Mouse (Mus musculus) brown adipose tissue, adult 24 weeks (tissue): ENCODE measurements around the gene Ldb1. TPM values are rescaled to one million over a fixed set of nuclear protein-coding genes. Genes with fewer than 3 reads are reported as not detected.

Source experiments
- H3K27ac ChIP-seq: fragments of 200-500 bp; replicated peaks from 2 replicates; pipeline ENCODE4 v1.5.1; 2012; ENCODE audit warnings: low read depth, mild to moderate bottlenecking, low read length
- H3K4me1 ChIP-seq: fragments of 200-500 bp; 2 replicates; pipeline ENCODE4 v1.6.1; 2012; ENCODE audit warnings: low read length, mixed read lengths; ENCODE audit not compliant: control insufficient read depth, insufficient read depth, insufficient read length
- H3K4me3 ChIP-seq: fragments of 200-500 bp; 2 replicates; pipeline ENCODE4 v1.5.1; 2012; ENCODE audit warnings: low read depth, mild to moderate bottlenecking, low read length, moderate library complexity; ENCODE audit not compliant: insufficient read depth
- polyA plus RNA-seq: library from polyadenylated mRNA; stranded (reverse); fragments of >200 nt; gene quantifications from 2 replicates; pipeline ENCODE4 v1.2.4, GENCODE M21; 2012; ENCODE audit not compliant: missing spikeins, insufficient read depth, insufficient read length

Ldb1 gene
- polyA plus RNA-seq, 1 experiment: 23.9 TPM

DNA sequence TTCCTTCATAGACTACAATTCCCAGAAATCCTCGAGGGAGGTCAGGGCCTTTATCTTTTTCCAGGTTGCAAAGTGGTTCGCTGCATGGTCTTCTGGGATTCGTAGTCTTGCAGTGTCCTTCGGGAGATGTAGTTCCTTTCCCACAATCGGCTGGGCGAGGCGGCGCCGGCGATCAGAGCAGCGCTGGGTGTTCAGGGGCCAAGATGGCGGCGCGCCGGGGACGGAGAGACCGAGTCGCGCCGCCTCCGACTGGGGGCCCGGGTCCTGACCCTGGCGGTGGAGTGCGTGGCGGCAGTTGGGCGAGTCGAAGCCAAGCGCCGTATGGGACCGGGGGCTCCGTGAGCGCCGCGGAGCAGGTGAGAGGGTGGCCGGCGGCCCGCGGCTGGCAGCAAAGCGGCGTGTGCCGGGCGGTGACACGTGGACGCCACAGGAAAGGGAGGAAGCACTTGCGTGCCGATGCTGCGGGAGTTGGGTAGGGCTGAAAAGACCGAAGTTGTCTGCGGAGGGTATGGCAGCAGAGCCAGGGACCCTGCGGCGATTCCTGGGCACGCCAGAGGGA is 11.5 kb upstream of the Ldb1 start:
- Histone ChIP-seq H3K27ac (peak overlapping the region; percentile 86), H3K4me1 (peaks cover 5% of the 10 kb centered on the region; the same call in 1 of the 2 replicates), H3K4me3 (peak overlapping the region; percentile 87)

DNA sequence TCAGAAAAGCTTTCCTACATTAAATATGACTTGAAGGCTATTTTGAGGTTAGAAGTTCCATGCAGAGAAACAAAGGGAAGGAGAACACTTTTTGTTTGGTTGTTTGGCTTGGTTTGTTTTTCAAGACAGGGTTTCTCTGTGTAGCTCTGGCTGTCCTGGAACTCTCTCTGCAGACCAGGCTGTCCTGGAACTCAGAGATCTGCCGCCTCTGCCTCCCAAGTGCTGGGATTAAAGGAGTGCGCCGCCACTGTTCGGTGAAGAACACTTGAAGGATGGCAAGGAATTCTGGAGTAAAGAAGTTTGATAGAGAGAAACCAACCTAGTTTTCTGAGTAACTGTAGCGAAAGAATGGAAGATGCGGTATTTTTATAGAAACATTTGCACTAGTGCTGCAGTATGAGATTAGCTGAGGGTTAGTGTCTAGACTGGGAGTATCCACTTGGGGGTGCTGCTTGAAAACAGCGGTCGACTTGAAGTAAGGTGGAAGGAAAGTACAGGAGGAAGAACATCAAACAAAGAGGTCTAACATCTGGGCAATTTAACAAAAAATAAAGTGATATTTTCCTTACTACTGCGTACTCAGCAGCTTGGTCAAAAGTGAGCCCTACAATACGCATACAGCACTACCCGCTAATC is 10.9 kb upstream of the Ldb1 start:
- H3K27ac ChIP-seq: peak overlapping the region; percentile 59
- peaks cover 5% of the 10 kb centered on the region; the same call in 1 of the 2 replicates for H3K4me1 ChIP-seq
- peak overlapping the region; percentile 67 for H3K4me3 ChIP-seq

DNA sequence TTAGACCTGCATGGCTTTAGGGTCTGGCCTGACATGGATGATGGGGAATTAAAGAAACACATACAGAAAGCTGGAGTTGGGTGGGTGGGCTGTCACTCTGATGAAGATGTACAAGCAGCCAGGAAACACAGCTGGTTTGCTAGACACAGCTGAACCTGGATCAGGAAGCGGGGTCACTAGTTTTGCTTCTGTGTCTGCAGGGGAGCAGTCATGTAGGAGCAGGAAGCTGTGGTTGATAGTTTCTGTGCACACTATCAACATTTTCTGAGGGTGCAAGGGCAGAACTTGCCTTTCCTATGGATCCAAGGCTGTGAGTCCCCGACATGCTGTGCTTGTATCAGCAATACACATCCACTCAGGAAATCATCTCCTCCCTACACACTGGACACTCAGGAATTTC is 5.4 kb upstream of the Ldb1 start:
- Histone ChIP-seq H3K4me1 (no peaks in the 10 kb centered on the region), H3K4me3 (no peak overlapping the region), H3K27ac (no peak overlapping the region)

DNA sequence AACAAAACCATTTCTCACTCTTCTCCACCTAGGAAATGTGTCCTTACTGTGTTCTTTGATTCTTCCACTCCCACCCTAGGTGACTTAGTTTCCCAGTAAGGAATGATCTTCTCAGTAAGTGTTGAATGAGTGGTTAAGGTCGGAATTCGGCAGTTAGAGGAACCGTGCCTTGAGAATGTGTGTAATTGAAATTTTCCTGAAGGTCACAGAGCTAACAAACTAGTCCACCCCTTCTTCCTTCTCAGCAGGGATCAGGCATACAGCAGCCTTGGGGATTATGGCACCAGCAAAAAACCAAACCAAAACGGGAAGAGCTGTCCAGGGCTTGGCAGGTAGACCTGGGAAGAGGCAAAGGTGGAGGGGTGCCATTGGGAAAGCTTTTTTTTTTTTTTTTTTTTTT is 4.1 kb upstream of the Ldb1 start:
- H3K27ac ChIP-seq: no peak overlapping the region
- no peak overlapping the region for H3K4me3 ChIP-seq
- H3K4me1 ChIP-seq: no peaks in the 10 kb centered on the region

GRCm38 (mm10) chr19:46047426-46047825 is 2.4 kb upstream of the Ldb1 start:
- Histone ChIP-seq H3K4me3 (no peak overlapping the region), H3K4me1 (peaks cover 10% of the 10 kb centered on the region), H3K27ac (no peak overlapping the region)

DNA sequence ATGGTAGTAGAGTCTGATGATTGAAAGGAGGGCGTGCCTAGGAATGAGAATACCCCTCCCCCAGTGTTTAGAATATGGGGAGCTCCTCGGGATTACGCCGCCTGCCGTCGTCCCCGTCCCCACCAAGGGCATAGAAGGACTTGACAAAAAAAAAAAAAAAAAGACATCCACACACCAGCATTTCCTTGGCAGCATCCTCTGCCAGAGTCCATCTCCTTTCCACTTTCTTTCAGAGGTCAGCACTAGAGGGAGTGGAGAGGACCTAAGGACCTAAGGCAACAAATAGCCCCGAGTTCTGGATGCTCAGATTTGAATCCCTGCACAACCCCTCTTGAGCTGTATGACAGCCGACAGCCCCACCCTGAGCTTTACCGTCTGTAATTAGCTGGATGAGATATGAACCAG is 1.6 kb upstream of the Ldb1 start:
- H3K4me1 ChIP-seq: peaks cover 15% of the 10 kb centered on the region
- peak overlapping the region; percentile 40; the same call in 1 of the 2 replicates for H3K4me3 ChIP-seq
- H3K27ac ChIP-seq: peak overlapping the region; percentile 87

DNA sequence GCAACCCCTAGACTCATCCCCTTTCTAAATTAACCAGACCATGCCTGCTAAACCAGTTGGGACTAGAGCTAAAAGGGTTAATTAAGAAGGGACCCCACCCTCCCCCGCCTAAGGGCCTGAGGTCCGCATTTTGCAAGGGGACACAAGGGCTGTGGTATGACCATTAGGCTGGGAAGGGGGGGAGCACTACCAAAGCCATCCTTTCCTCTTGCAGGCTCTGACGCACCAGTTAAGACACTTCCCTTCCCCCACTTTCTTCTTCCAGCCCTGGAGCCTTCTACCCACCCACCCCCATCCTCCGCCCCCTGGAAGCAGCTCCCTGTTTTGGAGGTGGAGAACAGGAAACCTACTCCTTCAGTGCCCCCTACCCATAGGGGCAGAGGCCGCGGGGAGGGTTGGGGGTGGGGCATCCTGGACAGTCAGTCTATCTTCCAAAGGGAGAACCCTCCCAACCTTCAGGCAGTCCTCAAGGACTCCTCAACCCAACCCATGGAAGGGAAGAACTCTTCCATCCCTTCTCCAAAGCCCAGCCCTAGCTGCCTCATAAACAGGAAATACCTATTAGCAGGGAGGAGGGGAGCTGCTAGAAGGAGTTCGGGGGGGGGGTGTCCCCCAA is 790 bp upstream of the Ldb1 start:
- Histone ChIP-seq H3K4me3 (peak overlapping the region; percentile 95), H3K4me1 (peaks cover 20% of the 10 kb centered on the region), H3K27ac (peak overlapping the region; percentile 95)

- Histone ChIP-seq H3K4me1 (peaks cover 25% of the 10 kb centered on the region), H3K4me3 (peak within 1 kb of the TSS; percentile 95), H3K27ac (peak within 1 kb of the TSS; percentile 95)
Observed at GRCm38 (mm10) chr19:46044271-46044992, 582 bp downstream of the Ldb1 start, which contains the start of gene Pprc1. Pprc1 (plus strand) TSS chr19:46044886.

GRCm38 (mm10) chr19:46043380-46043779 is 1.6 kb downstream of the Ldb1 start:
- H3K4me1 ChIP-seq: peaks cover 25% of the 10 kb centered on the region
- H3K27ac ChIP-seq: no peak overlapping the region
- H3K4me3 ChIP-seq: peak overlapping the region; percentile 3; the same call in 1 of the 2 replicates

DNA sequence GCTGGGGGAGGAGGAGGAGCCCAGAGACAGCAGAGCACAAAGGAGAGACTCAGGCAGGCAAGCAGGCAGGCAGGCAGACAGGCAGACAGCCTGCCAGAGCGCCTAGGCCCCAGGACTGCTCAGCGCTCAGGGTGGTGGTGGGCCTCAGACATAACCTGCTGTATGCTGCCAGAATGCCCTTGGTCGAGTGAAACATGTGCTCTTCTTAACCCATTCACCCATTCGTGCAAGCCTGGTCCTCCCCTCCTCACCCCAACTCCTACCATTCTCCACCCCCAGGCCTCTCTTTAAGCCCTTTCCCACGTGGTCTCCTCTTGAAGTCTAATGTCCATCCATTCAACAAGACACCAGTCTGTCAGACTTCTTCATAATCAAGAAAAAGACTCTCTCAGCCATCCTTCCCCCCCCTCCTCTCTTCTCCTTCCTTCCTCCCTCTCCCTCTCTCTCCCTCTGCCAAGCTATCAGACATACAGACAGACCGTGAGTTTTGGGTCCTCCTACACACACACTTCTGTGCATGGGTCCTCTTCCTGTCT is 2.5 kb downstream of the Ldb1 start:
- H3K4me1 ChIP-seq: peaks cover 25% of the 10 kb centered on the region

DNA sequence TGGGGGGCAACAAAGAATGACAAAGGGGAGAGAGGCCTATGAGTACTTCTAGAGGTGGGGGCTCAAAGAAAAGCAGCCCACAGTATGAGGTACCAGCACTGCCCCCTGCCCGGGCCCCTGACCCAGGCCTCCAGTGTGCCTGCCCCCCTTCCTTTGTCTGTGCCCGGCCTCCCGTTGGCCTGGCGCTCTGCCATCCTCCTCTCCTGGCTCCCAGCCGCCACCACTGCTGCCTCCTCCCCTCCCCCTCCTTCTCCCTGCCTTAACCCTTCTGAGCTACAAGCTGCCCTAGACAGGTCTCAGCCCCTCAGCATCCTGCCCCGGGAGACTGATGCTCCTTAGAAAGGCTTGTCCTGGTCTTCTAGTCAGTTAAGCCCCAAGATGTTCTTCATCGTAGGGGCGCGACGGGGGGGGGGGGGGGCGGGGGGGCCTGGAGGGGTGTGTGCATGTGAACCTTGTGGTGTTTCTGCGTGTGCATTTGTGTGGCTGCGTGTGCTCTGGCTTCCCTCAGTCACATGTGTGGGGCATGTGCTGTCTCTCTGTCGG is 3.0 kb downstream of the Ldb1 start:
- H3K4me3 ChIP-seq: no peak overlapping the region
- H3K4me1 ChIP-seq: peaks cover 25% of the 10 kb centered on the region
- no peak overlapping the region; the same call in none of the 2 replicates for H3K27ac ChIP-seq

More for the DNA sequence above, 2.5 kb downstream of the Ldb1 start:
- no peak overlapping the region; the same call in 1 of the 2 replicates for H3K27ac ChIP-seq
- peak overlapping the region; percentile 3; the same call in 1 of the 2 replicates for H3K4me3 ChIP-seq

DNA sequence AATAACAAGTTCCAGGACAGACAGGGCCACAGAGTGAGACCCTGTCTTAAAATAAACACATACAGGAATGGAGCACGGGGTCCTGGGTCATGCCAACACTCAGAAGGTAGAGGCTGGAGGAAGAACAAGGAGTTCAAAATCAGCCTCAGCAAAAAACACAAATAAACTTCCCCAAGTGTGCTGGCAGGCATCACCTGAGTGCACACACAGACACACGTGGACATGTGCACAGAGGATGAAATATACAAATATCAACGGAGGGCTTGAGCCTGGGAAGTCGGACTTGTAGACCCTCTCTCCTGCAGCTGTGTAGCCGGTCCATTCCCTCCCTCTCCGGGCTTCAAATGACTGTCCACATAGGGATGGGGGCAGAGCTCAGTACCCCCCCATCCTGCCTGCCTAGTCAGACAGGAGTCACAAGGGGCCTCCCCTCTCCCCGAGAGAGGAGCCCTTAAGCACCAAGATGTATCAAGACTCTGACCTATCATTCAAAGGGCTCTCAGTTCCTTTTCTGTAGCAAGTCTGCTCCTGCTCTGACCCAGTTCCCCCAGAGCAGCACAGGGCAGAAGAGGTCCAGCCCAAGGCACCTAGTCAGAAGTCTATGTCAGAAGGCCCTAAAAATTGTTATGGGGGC is 3.6 kb downstream of the Ldb1 start:
- Histone ChIP-seq H3K4me3 (0 out of 2 replicates have a peak overlapping the region, but pooled peaks have one; percentile 2), H3K4me1 (peaks cover 25% of the 10 kb centered on the region), H3K27ac (peak overlapping the region; percentile 19)

DNA sequence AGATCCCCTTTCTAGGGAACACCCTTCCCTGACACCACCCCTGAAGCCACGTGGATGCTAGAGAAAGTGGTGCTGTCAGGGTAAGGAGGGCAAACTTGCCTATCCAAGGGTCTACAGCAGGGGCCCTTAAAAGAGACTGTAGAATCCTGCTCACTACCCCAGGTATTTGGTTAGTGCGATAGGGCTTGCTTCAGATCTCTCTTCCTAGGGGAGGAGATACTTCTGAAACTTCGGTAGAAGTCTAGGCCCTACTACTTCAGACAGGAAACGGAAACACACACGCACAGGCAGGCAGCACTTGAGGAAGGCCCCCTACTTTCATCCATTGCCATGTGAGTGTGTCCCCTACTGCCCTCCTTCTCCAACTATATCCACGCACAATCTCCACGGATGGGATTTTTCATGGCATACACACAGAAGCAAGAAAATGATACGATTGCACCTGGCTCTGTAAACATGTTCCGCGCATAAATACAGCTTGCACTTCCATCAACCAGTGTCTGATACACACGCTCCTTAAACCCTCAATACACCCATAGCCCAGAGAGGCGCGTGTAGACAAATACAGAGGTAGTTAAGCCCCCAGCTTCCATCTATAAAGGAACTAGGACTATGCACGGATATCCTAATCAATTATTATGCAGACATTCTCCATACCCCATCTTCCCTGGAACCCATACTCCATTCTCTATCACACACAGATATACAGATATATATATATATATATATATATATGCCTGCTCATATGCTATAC is 4.7 kb downstream of the Ldb1 start:
- Histone ChIP-seq H3K4me3 (peak overlapping the region; percentile 55), H3K27ac (peak overlapping the region; percentile 46), H3K4me1 (peaks cover 25% of the 10 kb centered on the region)

DNA sequence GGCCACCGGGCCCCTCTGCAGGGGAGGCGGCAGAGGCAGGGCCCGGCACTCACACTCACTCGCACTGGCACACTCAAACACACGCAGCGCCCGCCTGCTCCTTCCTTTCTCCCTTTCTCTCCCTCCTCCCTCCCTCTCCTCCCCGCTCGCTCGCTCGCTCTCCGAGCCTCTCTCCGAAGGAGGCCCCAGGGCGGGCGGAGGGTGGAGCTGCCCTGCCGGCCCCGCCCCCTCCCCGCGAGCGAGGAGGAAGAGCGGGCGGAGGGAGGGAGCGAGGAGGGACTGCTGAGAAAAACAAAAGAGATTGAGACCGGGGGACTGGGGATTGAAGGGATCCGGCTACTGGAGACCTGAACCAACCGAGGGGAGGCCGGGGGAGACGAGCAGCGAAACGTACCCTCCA is 5.5 kb downstream of the Ldb1 start:
- Histone ChIP-seq H3K4me1 (peaks cover 25% of the 10 kb centered on the region), H3K27ac (peak overlapping the region; percentile 46), H3K4me3 (peak overlapping the region; percentile 55)
